Mouse (Mus musculus): Measurements from ENCODE around the gene Grin3a. TPM values are rescaled to one million over a fixed set of nuclear protein-coding genes. Genes with fewer than 3 reads are reported as not detected.
"Not testable (repeated sequence)": the region's sequence is repeated elsewhere in the genome, so short reads cannot be mapped to it uniquely, and the experiment has no call there.

Gene Grin3a
- polyA plus RNA-seq, 1 experiment from 2014 or later, result 0.67 TPM

DNA sequence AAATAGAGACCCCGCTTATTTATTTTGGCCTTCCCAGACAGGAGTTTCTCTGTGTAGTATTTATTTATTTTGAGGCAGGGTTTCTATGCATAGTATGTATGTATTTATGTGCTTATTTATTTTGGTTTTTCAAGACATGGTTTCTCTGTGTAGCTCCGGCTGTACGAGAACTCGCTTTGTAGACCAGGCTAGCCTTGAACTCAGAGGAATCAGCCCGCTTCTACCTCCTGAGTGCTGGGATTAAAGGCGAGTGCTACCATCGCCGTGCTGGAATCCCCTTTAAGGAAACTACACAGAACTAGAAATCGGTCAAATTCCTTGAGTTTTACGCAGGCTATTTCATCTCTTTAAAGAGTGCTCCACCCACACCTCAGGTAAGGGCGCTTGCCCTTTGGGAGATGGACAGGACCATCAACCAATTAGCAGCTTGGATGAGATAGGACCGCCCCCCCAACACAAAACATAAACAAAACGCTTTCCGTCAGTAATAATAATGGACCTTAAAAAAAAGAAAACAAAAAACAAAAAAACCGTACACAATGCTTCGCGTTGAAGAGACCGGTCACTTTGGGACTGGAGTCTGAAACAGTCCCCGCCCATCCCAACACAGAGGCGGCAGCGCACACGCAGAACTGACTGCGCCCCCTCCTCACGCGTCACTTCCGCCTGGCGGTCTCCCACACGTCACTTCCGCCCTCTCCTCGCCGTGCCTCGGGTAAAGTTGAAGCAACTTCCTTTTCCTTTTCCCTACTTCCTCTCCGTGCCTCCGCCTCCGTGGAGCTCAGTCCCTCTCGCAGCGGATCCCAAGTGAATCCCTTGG, 214.0 kb downstream of the Grin3a start, which contains the start of gene Rnf20:
Gene Rnf20 (plus strand): TSS at position 688 of the 820 bp plus-strand sequence.
- peak; percentile 97 for ATAC-seq (replicated peaks; ENCODE audit: low FRiP score, low read depth)

GRCm38 (mm10) chr4:49628941-49629340, 216.6 kb downstream of the Grin3a start:
- WGBS, result 77% methylated on average over 5 of the region's 5 CpGs

More for the DNA sequence above, 214.0 kb downstream of the Grin3a start, which contains the start of gene Rnf20:
- no peak; the same call in 1 of the 2 replicates for TF ChIP-seq CTCF (IDR thresholded peaks at IDR 0.05; ENCODE audit: low read depth)
- DNase-seq (ENCODE audit: low spot score), result peak; percentile 99
- WGBS, result 3% methylated on average over 37 of the region's 37 CpGs
- Histone ChIP-seq H3K27ac (peak within 1 kb of the TSS; percentile 92), H3K4me3 (replicated peaks; ENCODE audit: low read depth, low read length) (peak within 1 kb of the TSS; percentile 67), H3K9me3 (replicated peaks; ENCODE audit: low read length) (no peaks in the 10 kb centered on the region), H3K9ac (ENCODE audit: low read depth, low read length) (peak within 1 kb of the TSS; percentile 67), H3K4me1 (replicated peaks; ENCODE audit: insufficient read depth, low read length) (no peaks in the 10 kb centered on the region), H3K27me3 (ENCODE audit: insufficient read depth, low read length) (no peaks in the 10 kb centered on the region), H3K4me2 (ENCODE audit: low read length) (peak within 1 kb of the TSS; percentile 78), H3K36me3 (ENCODE audit: insufficient read depth, low read length) (peaks cover 13% of the 10 kb centered on the region; the same call in 1 of the 2 replicates)

DNA sequence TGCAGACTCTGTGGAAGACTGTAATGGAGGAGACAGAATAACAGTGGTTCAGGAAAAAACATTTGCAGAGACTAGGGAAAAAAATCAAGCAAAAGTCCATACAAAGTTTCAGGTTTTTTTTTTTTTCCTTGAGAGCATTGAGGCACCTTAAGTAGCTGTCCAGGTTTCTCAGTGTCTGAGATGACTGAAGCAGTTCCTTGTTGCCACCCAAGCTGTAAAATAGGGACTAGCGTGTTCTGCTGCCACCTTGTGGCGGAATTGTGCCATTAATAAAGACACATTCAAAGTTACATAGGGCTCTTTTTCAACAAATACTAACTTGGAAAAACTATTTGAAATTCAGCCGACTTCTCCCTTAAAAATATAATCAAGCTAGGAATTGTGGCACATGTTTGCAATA, 218.6 kb downstream of the Grin3a start:
- DNase-seq (ENCODE audit: low spot score) (peak; percentile 88), ATAC-seq (replicated peaks; ENCODE audit: low FRiP score, low read depth) (no peak)
- peak; percentile 91 for TF ChIP-seq CTCF (IDR thresholded peaks at IDR 0.05; ENCODE audit: low read depth)
- Histone ChIP-seq H3K9me3 (replicated peaks; ENCODE audit: low read length) (no peaks in the 10 kb centered on the region), H3K4me2 (ENCODE audit: low read length) (no peak overlapping the region), H3K27me3 (ENCODE audit: insufficient read depth, low read length) (no peaks in the 10 kb centered on the region), H3K27ac (no peak overlapping the region), H3K9ac (ENCODE audit: low read depth, low read length) (no peak overlapping the region), H3K36me3 (ENCODE audit: insufficient read depth, low read length) (no peaks in the 10 kb centered on the region), H3K4me1 (replicated peaks; ENCODE audit: insufficient read depth, low read length) (no peaks in the 10 kb centered on the region), H3K4me3 (replicated peaks; ENCODE audit: low read depth, low read length) (no peak overlapping the region)
- WGBS, result 1% methylated on average over 3 of the region's 3 CpGs

More at GRCm38 (mm10) chr4:49628941-49629340, 216.6 kb downstream of the Grin3a start:
- Histone ChIP-seq H3K9me3 (replicated peaks; ENCODE audit: low read length) (no peaks in the 10 kb centered on the region), H3K4me2 (ENCODE audit: low read length) (no peak overlapping the region), H3K27me3 (ENCODE audit: insufficient read depth, low read length) (no peaks in the 10 kb centered on the region), H3K4me3 (replicated peaks; ENCODE audit: low read depth, low read length) (no peak overlapping the region), H3K36me3 (ENCODE audit: insufficient read depth, low read length) (no peaks in the 10 kb centered on the region), H3K4me1 (replicated peaks; ENCODE audit: insufficient read depth, low read length) (no peaks in the 10 kb centered on the region), H3K27ac (no peak overlapping the region), H3K9ac (ENCODE audit: low read depth, low read length) (no peak overlapping the region)
- ATAC-seq (replicated peaks; ENCODE audit: low FRiP score, low read depth), result no peak
- TF ChIP-seq CTCF (IDR thresholded peaks at IDR 0.05; ENCODE audit: low read depth), result no peak
- no peak for DNase-seq (ENCODE audit: low spot score)

DNA sequence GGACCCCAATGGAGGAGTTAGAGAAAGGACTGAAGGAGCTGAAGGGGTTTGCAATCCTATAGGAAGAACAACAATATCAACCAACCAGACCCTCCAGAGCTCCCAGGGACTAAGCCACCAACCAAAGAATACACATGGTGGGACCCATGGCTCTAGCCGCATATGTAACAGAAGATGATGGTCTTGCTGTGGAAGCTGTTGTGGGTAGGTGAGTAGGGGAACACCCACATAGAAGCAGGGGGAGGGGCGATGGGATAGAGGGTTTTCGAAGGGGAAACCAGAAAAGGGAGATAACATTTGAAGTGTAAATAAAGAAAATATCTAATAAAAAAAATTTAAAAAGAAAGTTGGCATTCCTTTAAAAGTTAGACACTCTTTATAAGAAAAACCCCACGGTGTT, 220.6 kb downstream of the Grin3a start:
- H3K9me3 ChIP-seq (replicated peaks; ENCODE audit: low read length); H3K36me3 ChIP-seq (ENCODE audit: insufficient read depth, low read length); H3K9ac ChIP-seq (ENCODE audit: low read depth, low read length); ATAC-seq (replicated peaks; ENCODE audit: low FRiP score, low read depth); H3K4me1 ChIP-seq (replicated peaks; ENCODE audit: insufficient read depth, low read length); H3K4me2 ChIP-seq (ENCODE audit: low read length); DNase-seq (ENCODE audit: low spot score); H3K4me3 ChIP-seq (replicated peaks; ENCODE audit: low read depth, low read length); H3K27me3 ChIP-seq (ENCODE audit: insufficient read depth, low read length); H3K27ac ChIP-seq: not testable (repeated sequence)
- whole genome bisulfite sequencing, result 86% methylated on average over 4 of the region's 4 CpGs

DNA sequence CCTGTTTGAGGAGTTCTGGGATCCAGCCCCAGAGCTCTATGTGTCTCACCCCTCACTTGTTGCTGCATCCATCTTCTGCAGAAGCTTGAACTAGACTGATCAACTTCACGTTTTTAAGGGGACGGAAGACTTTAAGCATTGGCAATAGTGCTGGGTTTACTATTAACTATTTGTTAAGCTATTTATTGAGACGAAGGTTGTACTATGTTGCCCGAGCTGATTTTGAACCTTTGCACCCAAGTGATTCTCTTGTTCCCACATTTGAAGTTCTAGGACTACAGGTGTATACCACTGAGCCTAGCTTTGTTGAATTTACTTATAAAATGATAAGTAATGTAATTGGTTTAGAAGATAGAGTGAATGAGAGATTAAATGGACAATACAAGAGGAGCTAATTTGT, 221.6 kb downstream of the Grin3a start:
- Histone ChIP-seq H3K4me2 (ENCODE audit: low read length) (no peak overlapping the region), H3K36me3 (ENCODE audit: insufficient read depth, low read length) (no peaks in the 10 kb centered on the region), H3K27ac (no peak overlapping the region), H3K4me3 (replicated peaks; ENCODE audit: low read depth, low read length) (no peak overlapping the region), H3K9ac (ENCODE audit: low read depth, low read length) (no peak overlapping the region), H3K9me3 (replicated peaks; ENCODE audit: low read length) (no peaks in the 10 kb centered on the region), H3K4me1 (replicated peaks; ENCODE audit: insufficient read depth, low read length) (no peaks in the 10 kb centered on the region), H3K27me3 (ENCODE audit: insufficient read depth, low read length) (no peaks in the 10 kb centered on the region)
- no peak for TF ChIP-seq CTCF (IDR thresholded peaks at IDR 0.05; ENCODE audit: low read depth)
- 73% methylated on average over 4 of the region's 4 CpGs for WGBS
- DNase-seq (ENCODE audit: low spot score) (no peak), ATAC-seq (replicated peaks; ENCODE audit: low FRiP score, low read depth) (no peak)

DNA sequence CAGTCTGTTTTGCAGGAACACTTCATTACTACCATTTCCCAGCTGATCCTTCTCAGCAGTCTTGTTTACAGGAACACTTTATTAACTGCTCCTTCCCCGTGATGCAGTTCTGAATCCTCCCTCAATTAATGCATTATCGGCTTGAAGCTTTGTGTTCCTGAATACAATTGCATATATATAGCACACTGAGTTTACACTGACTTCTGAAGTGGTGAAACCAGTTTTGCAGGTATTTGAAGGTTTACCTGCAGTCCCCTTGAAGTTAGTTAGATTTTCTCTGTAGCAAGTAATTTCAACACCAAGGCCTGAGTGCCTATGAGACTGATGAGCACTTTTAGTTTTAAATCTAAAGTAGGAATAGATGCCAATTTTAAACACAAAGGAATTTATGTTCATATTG, 223.3 kb downstream of the Grin3a start:
- 62% methylated on average over 2 of the region's 2 CpGs for WGBS
- Histone ChIP-seq H3K27me3 (ENCODE audit: insufficient read depth, low read length) (no peaks in the 10 kb centered on the region), H3K4me3 (replicated peaks; ENCODE audit: low read depth, low read length) (no peak overlapping the region), H3K4me1 (replicated peaks; ENCODE audit: insufficient read depth, low read length) (no peaks in the 10 kb centered on the region), H3K9ac (ENCODE audit: low read depth, low read length) (no peak overlapping the region), H3K36me3 (ENCODE audit: insufficient read depth, low read length) (no peaks in the 10 kb centered on the region), H3K9me3 (replicated peaks; ENCODE audit: low read length) (no peaks in the 10 kb centered on the region), H3K27ac (no peak overlapping the region), H3K4me2 (ENCODE audit: low read length) (no peak overlapping the region)
- DNase-seq (ENCODE audit: low spot score) (peak; percentile 8), ATAC-seq (replicated peaks; ENCODE audit: low FRiP score, low read depth) (no peak)
- TF ChIP-seq CTCF (IDR thresholded peaks at IDR 0.05; ENCODE audit: low read depth), result no peak

- WGBS, result 86% methylated on average over 7 of the region's 7 CpGs
- H3K4me3 ChIP-seq (replicated peaks; ENCODE audit: low read depth, low read length); DNase-seq (ENCODE audit: low spot score); H3K9me3 ChIP-seq (replicated peaks; ENCODE audit: low read length); H3K4me1 ChIP-seq (replicated peaks; ENCODE audit: insufficient read depth, low read length); ATAC-seq (replicated peaks; ENCODE audit: low FRiP score, low read depth); H3K4me2 ChIP-seq (ENCODE audit: low read length); H3K36me3 ChIP-seq (ENCODE audit: insufficient read depth, low read length); H3K27ac ChIP-seq; H3K27me3 ChIP-seq (ENCODE audit: insufficient read depth, low read length); H3K9ac ChIP-seq (ENCODE audit: low read depth, low read length): not testable (repeated sequence)
These were observed 225.7 kb downstream of the Grin3a start for GRCm38 (mm10) chr4:49619861-49620260.
